Mouse (Mus musculus): ENCODE measurements around the gene Msantd2. TPM values are rescaled to one million over a fixed set of nuclear protein-coding genes. Genes with fewer than 3 reads are reported as not detected.
A peak's percentile ranks its signal among the peaks of the same experiment; 100 is the strongest.

Gene Msantd2
- polyA plus RNA-seq, 1 experiment from 2014 or later, result 20.5 TPM

GRCm38 (mm10) chr9:37459665-37460042 is 29.5 kb upstream of the Msantd2 start:
- H3K9me3 ChIP-seq (replicated peaks; ENCODE audit: control insufficient read depth, low read length), result no peaks in the 10 kb centered on the region
- peaks cover 80% of the 10 kb centered on the region for H3K27me3 ChIP-seq (ENCODE audit: control insufficient read depth, insufficient read depth, low read length)
- peak overlapping the region; percentile 80 for H3K4me2 ChIP-seq
- H3K4me3 ChIP-seq (ENCODE audit: low read depth, low read length), result peak overlapping the region; percentile 44
- H3K9ac ChIP-seq (ENCODE audit: low read depth, low read length), result no peak overlapping the region
- no peak for ATAC-seq (replicated peaks; ENCODE audit: insufficient number of reproducible peaks, low FRiP score, low TSS enrichment)
- WGBS (ENCODE audit: insufficient replicate concordance), result 3% methylated on average over 9 of the region's 9 CpGs
- no peak overlapping the region for H3K27ac ChIP-seq (ENCODE audit: low read depth, low read length)
- peaks cover 6% of the 10 kb centered on the region; the same call in 1 of the 2 replicates for H3K4me1 ChIP-seq (ENCODE audit: control insufficient read depth, insufficient read depth, low read length)
- no peaks in the 10 kb centered on the region for H3K36me3 ChIP-seq (ENCODE audit: control insufficient read depth, insufficient read depth, low read length)

- WGBS (ENCODE audit: insufficient replicate concordance), result under 1% methylated on average over 81 of the region's 81 CpGs
- peak overlapping the region; percentile 80 for H3K4me2 ChIP-seq
- no peaks in the 10 kb centered on the region for H3K36me3 ChIP-seq (ENCODE audit: control insufficient read depth, insufficient read depth, low read length)
- H3K9me3 ChIP-seq (replicated peaks; ENCODE audit: control insufficient read depth, low read length), result no peaks in the 10 kb centered on the region
- no peak overlapping the region for H3K9ac ChIP-seq (ENCODE audit: low read depth, low read length)
- H3K27me3 ChIP-seq (ENCODE audit: control insufficient read depth, insufficient read depth, low read length), result peaks cover 75% of the 10 kb centered on the region
- no peak overlapping the region for H3K27ac ChIP-seq (ENCODE audit: low read depth, low read length)
- peaks cover 6% of the 10 kb centered on the region; the same call in 1 of the 2 replicates for H3K4me1 ChIP-seq (ENCODE audit: control insufficient read depth, insufficient read depth, low read length)
- H3K4me3 ChIP-seq (ENCODE audit: low read depth, low read length), result peak overlapping the region; percentile 44
- ATAC-seq (replicated peaks; ENCODE audit: insufficient number of reproducible peaks, low FRiP score, low TSS enrichment), result no peak; the same call in 1 of the 2 replicates
Observed at GRCm38 (mm10) chr9:37460043-37460960, 28.8 kb upstream of the Msantd2 start.

- Histone ChIP-seq H3K36me3 (ENCODE audit: control insufficient read depth, insufficient read depth, low read length) (no peaks in the 10 kb centered on the region), H3K27me3 (ENCODE audit: control insufficient read depth, insufficient read depth, low read length) (peaks cover 69% of the 10 kb centered on the region), H3K9me3 (replicated peaks; ENCODE audit: control insufficient read depth, low read length) (no peaks in the 10 kb centered on the region), H3K4me3 (ENCODE audit: low read depth, low read length) (peak overlapping the region; percentile 44), H3K4me2 (peak overlapping the region; percentile 80), H3K4me1 (ENCODE audit: control insufficient read depth, insufficient read depth, low read length) (peaks cover 6% of the 10 kb centered on the region; the same call in 1 of the 2 replicates), H3K9ac (ENCODE audit: low read depth, low read length) (no peak overlapping the region), H3K27ac (ENCODE audit: low read depth, low read length) (no peak overlapping the region)
- no peak for ATAC-seq (replicated peaks; ENCODE audit: insufficient number of reproducible peaks, low FRiP score, low TSS enrichment)
- 9% methylated on average over 5 of the region's 5 CpGs for whole genome bisulfite sequencing (ENCODE audit: insufficient replicate concordance)
Observed at GRCm38 (mm10) chr9:37460961-37461340, 28.2 kb upstream of the Msantd2 start.

- H3K27me3 ChIP-seq (ENCODE audit: control insufficient read depth, insufficient read depth, low read length), result peaks cover 62% of the 10 kb centered on the region
- no peak overlapping the region for H3K9ac ChIP-seq (ENCODE audit: low read depth, low read length)
- H3K4me2 ChIP-seq, result no peak overlapping the region
- H3K4me3 ChIP-seq (ENCODE audit: low read depth, low read length), result no peak overlapping the region
- no peak overlapping the region for H3K27ac ChIP-seq (ENCODE audit: low read depth, low read length)
- 9% methylated on average over 3 of the region's 3 CpGs for whole genome bisulfite sequencing (ENCODE audit: insufficient replicate concordance)
- H3K4me1 ChIP-seq (ENCODE audit: control insufficient read depth, insufficient read depth, low read length), result peaks cover 6% of the 10 kb centered on the region; the same call in 1 of the 2 replicates
- no peaks in the 10 kb centered on the region for H3K36me3 ChIP-seq (ENCODE audit: control insufficient read depth, insufficient read depth, low read length)
- no peak for ATAC-seq (replicated peaks; ENCODE audit: insufficient number of reproducible peaks, low FRiP score, low TSS enrichment)
- no peaks in the 10 kb centered on the region for H3K9me3 ChIP-seq (replicated peaks; ENCODE audit: control insufficient read depth, low read length)
Observed at GRCm38 (mm10) chr9:37461571-37461970, 27.5 kb upstream of the Msantd2 start.

- H3K27me3 ChIP-seq (ENCODE audit: control insufficient read depth, insufficient read depth, low read length), result peaks cover 50% of the 10 kb centered on the region
- H3K27ac ChIP-seq (ENCODE audit: low read depth, low read length), result no peak overlapping the region
- H3K9ac ChIP-seq (ENCODE audit: low read depth, low read length), result no peak overlapping the region
- peaks cover 6% of the 10 kb centered on the region; the same call in 1 of the 2 replicates for H3K4me1 ChIP-seq (ENCODE audit: control insufficient read depth, insufficient read depth, low read length)
- 11% methylated on average over 7 of the region's 7 CpGs for WGBS (ENCODE audit: insufficient replicate concordance)
- no peak overlapping the region for H3K4me2 ChIP-seq
- H3K36me3 ChIP-seq (ENCODE audit: control insufficient read depth, insufficient read depth, low read length), result no peaks in the 10 kb centered on the region
- ATAC-seq (replicated peaks; ENCODE audit: insufficient number of reproducible peaks, low FRiP score, low TSS enrichment), result no peak
- no peaks in the 10 kb centered on the region for H3K9me3 ChIP-seq (replicated peaks; ENCODE audit: control insufficient read depth, low read length)
- no peak overlapping the region for H3K4me3 ChIP-seq (ENCODE audit: low read depth, low read length)
Observed at GRCm38 (mm10) chr9:37462764-37463163, 26.4 kb upstream of the Msantd2 start.

GRCm38 (mm10) chr9:37473611-37474125 is 15.5 kb upstream of the Msantd2 start:
- Histone ChIP-seq H3K36me3 (ENCODE audit: control insufficient read depth, insufficient read depth, low read length) (no peaks in the 10 kb centered on the region), H3K27ac (ENCODE audit: low read depth, low read length) (no peak overlapping the region), H3K4me2 (no peak overlapping the region), H3K4me3 (ENCODE audit: low read depth, low read length) (no peak overlapping the region), H3K9me3 (replicated peaks; ENCODE audit: control insufficient read depth, low read length) (no peaks in the 10 kb centered on the region), H3K9ac (ENCODE audit: low read depth, low read length) (no peak overlapping the region), H3K27me3 (ENCODE audit: control insufficient read depth, insufficient read depth, low read length) (no peaks in the 10 kb centered on the region), H3K4me1 (ENCODE audit: control insufficient read depth, insufficient read depth, low read length) (no peaks in the 10 kb centered on the region)
- 70% methylated on average over 3 of the region's 3 CpGs for WGBS (ENCODE audit: insufficient replicate concordance)
- ATAC-seq (replicated peaks; ENCODE audit: insufficient number of reproducible peaks, low FRiP score, low TSS enrichment), result no peak

GRCm38 (mm10) chr9:37474923-37475322 is 14.2 kb upstream of the Msantd2 start:
- no peak overlapping the region for H3K27ac ChIP-seq (ENCODE audit: low read depth, low read length)
- WGBS (ENCODE audit: insufficient replicate concordance), result 80% methylated on average over 7 of the region's 7 CpGs

GRCm38 (mm10) chr9:37485146-37485545 is 4.0 kb upstream of the Msantd2 start:
- Histone ChIP-seq H3K27me3 (ENCODE audit: control insufficient read depth, insufficient read depth, low read length) (no peaks in the 10 kb centered on the region), H3K36me3 (ENCODE audit: control insufficient read depth, insufficient read depth, low read length) (no peaks in the 10 kb centered on the region), H3K9ac (ENCODE audit: low read depth, low read length) (no peak overlapping the region), H3K4me1 (ENCODE audit: control insufficient read depth, insufficient read depth, low read length) (peaks cover 6% of the 10 kb centered on the region; the same call in 1 of the 2 replicates), H3K4me3 (ENCODE audit: low read depth, low read length) (no peak overlapping the region), H3K9me3 (replicated peaks; ENCODE audit: control insufficient read depth, low read length) (no peaks in the 10 kb centered on the region), H3K27ac (ENCODE audit: low read depth, low read length) (no peak overlapping the region), H3K4me2 (no peak overlapping the region)
- 53% methylated on average over 5 of the region's 5 CpGs for WGBS (ENCODE audit: insufficient replicate concordance)
- ATAC-seq (replicated peaks; ENCODE audit: insufficient number of reproducible peaks, low FRiP score, low TSS enrichment), result no peak

More at GRCm38 (mm10) chr9:37474923-37475322, 14.2 kb upstream of the Msantd2 start:
- Histone ChIP-seq H3K9ac (ENCODE audit: low read depth, low read length) (no peak overlapping the region), H3K4me3 (ENCODE audit: low read depth, low read length) (no peak overlapping the region), H3K36me3 (ENCODE audit: control insufficient read depth, insufficient read depth, low read length) (no peaks in the 10 kb centered on the region), H3K4me1 (ENCODE audit: control insufficient read depth, insufficient read depth, low read length) (no peaks in the 10 kb centered on the region), H3K4me2 (no peak overlapping the region), H3K27me3 (ENCODE audit: control insufficient read depth, insufficient read depth, low read length) (no peaks in the 10 kb centered on the region), H3K9me3 (replicated peaks; ENCODE audit: control insufficient read depth, low read length) (no peaks in the 10 kb centered on the region)
- ATAC-seq (replicated peaks; ENCODE audit: insufficient number of reproducible peaks, low FRiP score, low TSS enrichment), result no peak

Data from heart, embryonic 11.5 days (tissue).